Mouse (Mus musculus): ENCODE data around the gene Arap1. TPM values are rescaled to one million over a fixed set of nuclear protein-coding genes. Genes with fewer than 3 reads are reported as not detected.

Arap1 gene
- polyA plus RNA-seq, 1 experiment from 2014 or later: 88.7 TPM

DNA sequence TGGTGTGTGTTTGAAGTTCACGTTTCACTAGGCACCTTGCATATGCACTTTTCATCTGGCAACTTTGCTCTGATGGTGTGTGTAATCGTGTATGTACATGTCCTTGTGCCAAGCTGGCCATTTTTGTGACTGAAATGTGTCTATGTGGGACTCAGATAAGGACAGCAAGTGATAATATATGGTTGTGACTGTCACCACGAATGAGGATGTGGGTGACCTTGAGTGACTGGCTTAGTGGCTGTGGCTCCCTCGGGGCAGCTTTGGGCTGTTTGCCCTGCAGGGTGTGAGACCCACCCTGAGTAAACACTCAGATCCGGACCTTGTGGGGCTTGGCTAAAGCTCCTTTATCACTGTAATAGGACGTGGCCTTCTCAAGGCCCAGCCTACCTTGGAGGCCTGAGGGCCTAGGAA lies 31.3 kb upstream of the Arap1 start:
- WGBS: 37% methylated on average over 6 of the region's 6 CpGs
- Histone ChIP-seq H3K4me3 (replicated peaks) (no peak overlapping the region), H3K4me2 (no peak overlapping the region), H3K9me3 (no peaks in the 10 kb centered on the region), H3K9ac (no peak overlapping the region), H3K36me3 (no peaks in the 10 kb centered on the region), H3K27ac (peak overlapping the region; percentile 57; the same call in 1 of the 2 replicates), H3K4me1 (peaks cover 13% of the 10 kb centered on the region), H3K27me3 (replicated peaks) (no peaks in the 10 kb centered on the region)
- peak; percentile 67 for ATAC-seq (ENCODE audit: insufficient read depth, low FRiP score, low read depth)

GRCm38 (mm10) chr7:101317014-101317413 lies 30.9 kb upstream of the Arap1 start, which contains the start of gene Stard10:
Gene Stard10 (plus strand): TSS chr7:101317086.
- H3K27me3 ChIP-seq (replicated peaks): no peaks in the 10 kb centered on the region
- H3K36me3 ChIP-seq: no peaks in the 10 kb centered on the region
- no peak for ATAC-seq (ENCODE audit: insufficient read depth, low FRiP score, low read depth)
- H3K4me2 ChIP-seq: no peak within 1 kb of the TSS
- H3K9me3 ChIP-seq: no peaks in the 10 kb centered on the region
- no peak within 1 kb of the TSS for H3K4me3 ChIP-seq (replicated peaks)
- 61% methylated on average over 3 of the region's 3 CpGs for WGBS
- H3K4me1 ChIP-seq: peaks cover 13% of the 10 kb centered on the region
- no peak within 1 kb of the TSS for H3K9ac ChIP-seq
- H3K27ac ChIP-seq: peak within 1 kb of the TSS; percentile 57; the same call in 1 of the 2 replicates

- WGBS: 69% methylated on average over 4 of the region's 4 CpGs
- Histone ChIP-seq H3K4me2 (no peak overlapping the region), H3K4me3 (replicated peaks) (no peak overlapping the region), H3K27ac (peak overlapping the region; percentile 31; the same call in 1 of the 2 replicates), H3K36me3 (no peaks in the 10 kb centered on the region), H3K9me3 (no peaks in the 10 kb centered on the region), H3K27me3 (replicated peaks) (no peaks in the 10 kb centered on the region), H3K9ac (no peak overlapping the region), H3K4me1 (peaks cover 19% of the 10 kb centered on the region)
- no peak for ATAC-seq (ENCODE audit: insufficient read depth, low FRiP score, low read depth)
Measured at GRCm38 (mm10) chr7:101318848-101319247, 29.0 kb upstream of the Arap1 start.

- H3K4me1 ChIP-seq: peaks cover 26% of the 10 kb centered on the region
- peak overlapping the region; percentile 94; the same call in 1 of the 2 replicates for H3K4me2 ChIP-seq
- ATAC-seq (ENCODE audit: insufficient read depth, low FRiP score, low read depth): no peak
- H3K27me3 ChIP-seq (replicated peaks): no peaks in the 10 kb centered on the region
- H3K9me3 ChIP-seq: no peaks in the 10 kb centered on the region
- peak overlapping the region; percentile 95; the same call in 1 of the 2 replicates for H3K27ac ChIP-seq
- H3K9ac ChIP-seq: no peak overlapping the region
- 66% methylated on average over 1 of the region's 1 CpGs for WGBS
- H3K4me3 ChIP-seq (replicated peaks): no peak overlapping the region
- no peaks in the 10 kb centered on the region for H3K36me3 ChIP-seq
Measured at GRCm38 (mm10) chr7:101319796-101320195, 28.1 kb upstream of the Arap1 start.

- no peaks in the 10 kb centered on the region for H3K9me3 ChIP-seq
- H3K27me3 ChIP-seq (replicated peaks): no peaks in the 10 kb centered on the region
- peak; percentile 60 for ATAC-seq (ENCODE audit: insufficient read depth, low FRiP score, low read depth)
- peak overlapping the region; percentile 94 for H3K4me2 ChIP-seq
- H3K36me3 ChIP-seq: no peaks in the 10 kb centered on the region
- peaks cover 29% of the 10 kb centered on the region for H3K4me1 ChIP-seq
- H3K4me3 ChIP-seq (replicated peaks): peak overlapping the region; percentile 80
- WGBS: 7% methylated on average over 20 of the region's 37 CpGs
- H3K27ac ChIP-seq: peak overlapping the region; percentile 95
- H3K9ac ChIP-seq: peak overlapping the region; percentile 74
Measured at GRCm38 (mm10) chr7:101320399-101321217, 27.3 kb upstream of the Arap1 start.

DNA sequence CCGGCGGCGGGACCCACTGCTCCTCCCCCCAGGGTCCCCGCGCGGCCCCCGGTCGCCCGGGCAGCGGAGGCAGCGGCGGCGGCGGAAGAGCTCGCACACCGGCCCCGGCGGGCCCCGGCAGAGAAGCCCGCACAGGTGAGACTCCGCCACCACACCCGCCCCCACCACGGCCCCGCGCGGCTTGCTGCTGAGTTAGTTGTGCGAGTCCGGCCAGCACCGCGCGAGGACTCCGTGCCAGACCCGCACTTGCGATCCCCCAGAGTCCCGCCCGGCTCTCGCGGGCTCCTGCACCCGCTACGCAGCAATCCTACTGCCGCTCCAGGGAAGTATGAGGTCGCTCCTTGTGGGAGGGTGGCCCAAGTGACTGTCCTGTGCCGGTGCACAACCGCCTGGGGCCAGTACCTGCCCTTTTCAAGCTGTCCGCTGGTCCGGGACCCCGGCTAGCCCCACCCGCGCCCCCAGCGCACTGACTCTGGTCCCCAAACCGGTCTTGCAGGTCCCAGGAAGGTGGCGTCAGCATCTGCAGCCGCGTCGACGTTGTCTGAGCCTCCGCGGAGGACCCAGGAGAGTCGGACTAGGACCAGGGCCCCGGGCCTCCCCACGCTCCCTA lies 26.5 kb upstream of the Arap1 start:
- no peaks in the 10 kb centered on the region for H3K9me3 ChIP-seq
- H3K4me3 ChIP-seq (replicated peaks): peak overlapping the region; percentile 80
- under 1% methylated on average over 58 of the region's 61 CpGs for WGBS
- peak overlapping the region; percentile 74 for H3K9ac ChIP-seq
- H3K27ac ChIP-seq: peak overlapping the region; percentile 95
- ATAC-seq (ENCODE audit: insufficient read depth, low FRiP score, low read depth): peak; percentile 44
- no peaks in the 10 kb centered on the region for H3K36me3 ChIP-seq
- H3K4me2 ChIP-seq: peak overlapping the region; percentile 94
- peaks cover 29% of the 10 kb centered on the region for H3K4me1 ChIP-seq
- no peaks in the 10 kb centered on the region for H3K27me3 ChIP-seq (replicated peaks)

DNA sequence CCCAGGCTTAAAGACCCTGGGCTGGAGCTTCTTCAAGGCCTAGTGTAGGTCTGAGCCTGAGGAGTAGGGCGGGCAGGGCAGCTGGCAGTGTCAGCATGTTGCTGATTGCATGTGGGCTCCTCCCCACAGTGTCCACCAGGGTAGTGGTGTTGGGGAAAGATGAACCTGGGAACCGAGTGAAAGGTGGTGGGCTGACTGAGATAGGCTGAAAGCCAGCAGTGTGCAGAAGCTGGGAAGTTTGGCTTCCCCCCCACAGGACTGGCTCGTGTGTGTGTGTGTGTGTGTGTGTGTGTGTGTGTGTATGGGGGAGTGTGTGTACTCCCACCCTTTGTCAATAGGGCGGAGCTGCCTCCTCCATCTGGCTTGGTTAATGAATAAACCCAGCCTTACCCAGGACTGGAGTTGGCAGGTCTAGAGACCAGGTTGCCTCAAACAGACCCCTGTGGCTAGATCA lies 24.7 kb upstream of the Arap1 start:
- peak overlapping the region; percentile 94 for H3K4me2 ChIP-seq
- H3K9me3 ChIP-seq: no peaks in the 10 kb centered on the region
- no peaks in the 10 kb centered on the region for H3K36me3 ChIP-seq
- peak overlapping the region; percentile 95 for H3K27ac ChIP-seq
- H3K4me1 ChIP-seq: peaks cover 33% of the 10 kb centered on the region
- H3K9ac ChIP-seq: no peak overlapping the region
- 52% methylated on average over 4 of the region's 4 CpGs for WGBS
- H3K27me3 ChIP-seq (replicated peaks): no peaks in the 10 kb centered on the region
- peak overlapping the region; percentile 80 for H3K4me3 ChIP-seq (replicated peaks)
- ATAC-seq (ENCODE audit: insufficient read depth, low FRiP score, low read depth): peak; percentile 77

DNA sequence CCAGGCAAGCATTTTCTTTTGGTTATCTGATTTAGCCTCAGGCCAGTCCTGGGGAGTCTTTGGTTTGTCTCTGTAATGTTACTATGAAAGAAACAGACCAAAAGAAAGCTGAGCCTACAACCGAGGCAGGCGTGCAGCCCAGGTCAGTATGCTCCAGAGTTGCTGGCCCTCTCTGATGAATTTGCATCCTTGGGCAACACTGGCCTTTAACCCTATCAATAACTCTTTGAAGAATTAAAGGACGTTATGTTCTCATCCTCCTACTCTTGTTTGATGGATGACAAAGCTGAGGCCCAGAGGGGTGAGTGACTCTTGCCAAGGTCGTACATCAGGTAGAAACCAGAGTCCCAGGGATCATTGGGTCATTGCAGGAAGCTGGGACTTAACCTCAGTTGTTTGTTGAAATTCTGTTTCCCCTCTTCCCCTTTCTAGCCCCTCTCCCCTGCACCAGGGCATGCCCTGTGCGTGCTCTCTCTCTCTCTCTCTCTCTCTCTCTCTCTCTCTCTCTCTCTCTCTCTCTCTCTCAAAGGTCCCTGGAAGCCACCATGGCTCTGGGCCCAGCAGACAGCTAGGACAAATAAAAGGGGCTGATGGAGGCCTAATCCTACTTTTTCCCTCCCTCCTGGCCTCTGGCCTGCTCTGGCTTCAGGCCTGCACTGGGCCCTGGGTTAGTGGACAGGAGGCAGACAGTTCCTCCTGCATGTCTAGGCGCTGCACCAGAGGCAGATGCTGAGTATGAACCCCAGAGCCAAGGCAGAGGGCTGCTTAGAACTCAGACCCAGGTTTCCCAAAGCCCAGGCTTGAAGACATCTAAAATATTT lies 23.5 kb upstream of the Arap1 start:
- Histone ChIP-seq H3K9ac (no peak overlapping the region), H3K4me3 (replicated peaks) (peak overlapping the region; percentile 80; the same call in 1 of the 2 replicates), H3K4me1 (peaks cover 42% of the 10 kb centered on the region), H3K9me3 (no peaks in the 10 kb centered on the region), H3K36me3 (0 out of 2 replicates have a peak, but pooled peaks cover 4% of the 10 kb centered on the region), H3K27me3 (replicated peaks) (no peaks in the 10 kb centered on the region), H3K27ac (peak overlapping the region; percentile 61; the same call in 1 of the 2 replicates), H3K4me2 (peak overlapping the region; percentile 94)
- WGBS: 42% methylated on average over 6 of the region's 6 CpGs
- no peak for ATAC-seq (ENCODE audit: insufficient read depth, low FRiP score, low read depth)

GRCm38 (mm10) chr7:101326006-101326405 lies 21.9 kb upstream of the Arap1 start:
- Histone ChIP-seq H3K9me3 (no peaks in the 10 kb centered on the region), H3K36me3 (0 out of 2 replicates have a peak, but pooled peaks cover 4% of the 10 kb centered on the region), H3K27ac (no peak overlapping the region), H3K9ac (no peak overlapping the region), H3K4me3 (replicated peaks) (no peak overlapping the region), H3K27me3 (replicated peaks) (no peaks in the 10 kb centered on the region), H3K4me2 (0 out of 2 replicates have a peak overlapping the region, but pooled peaks have one; percentile 2), H3K4me1 (peaks cover 44% of the 10 kb centered on the region; the same call in 1 of the 2 replicates)
- no peak for ATAC-seq (ENCODE audit: insufficient read depth, low FRiP score, low read depth)
- 67% methylated on average over 5 of the region's 5 CpGs for WGBS

- H3K4me2 ChIP-seq: peak overlapping the region; percentile 13; the same call in 1 of the 2 replicates
- no peaks in the 10 kb centered on the region for H3K9me3 ChIP-seq
- H3K4me3 ChIP-seq (replicated peaks): no peak overlapping the region
- peaks cover 44% of the 10 kb centered on the region; the same call in 1 of the 2 replicates for H3K4me1 ChIP-seq
- ATAC-seq (ENCODE audit: insufficient read depth, low FRiP score, low read depth): no peak
- 60% methylated on average over 5 of the region's 5 CpGs for WGBS
- H3K27ac ChIP-seq: no peak overlapping the region
- H3K9ac ChIP-seq: no peak overlapping the region
- H3K36me3 ChIP-seq: 0 out of 2 replicates have a peak, but pooled peaks cover 4% of the 10 kb centered on the region
- no peaks in the 10 kb centered on the region for H3K27me3 ChIP-seq (replicated peaks)
Measured at GRCm38 (mm10) chr7:101327263-101327662, 20.6 kb upstream of the Arap1 start.

DNA sequence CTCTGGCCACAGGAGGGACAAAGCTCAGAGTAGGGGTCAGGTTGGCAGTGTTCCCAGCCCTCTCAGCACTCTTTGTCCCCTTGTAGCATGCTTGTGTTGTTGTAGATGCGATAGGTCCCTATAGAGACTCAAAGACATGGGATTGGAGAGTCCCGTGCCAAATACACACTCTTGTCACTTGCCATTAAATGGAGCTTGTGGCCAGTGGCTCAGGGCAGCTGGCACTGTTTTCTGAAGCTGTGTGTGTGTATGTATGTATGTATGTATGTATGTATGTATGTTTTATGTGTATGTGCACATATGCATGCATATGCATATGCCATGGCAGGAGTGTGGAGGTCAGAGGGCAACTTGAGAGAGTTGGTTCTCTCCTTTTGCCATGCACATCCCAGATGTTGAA lies 20.1 kb upstream of the Arap1 start:
- no peak for ATAC-seq (ENCODE audit: insufficient read depth, low FRiP score, low read depth)

More for the DNA sequence above, 20.1 kb upstream of the Arap1 start:
- Histone ChIP-seq H3K9ac (no peak overlapping the region), H3K4me3 (replicated peaks) (no peak overlapping the region), H3K36me3 (0 out of 2 replicates have a peak, but pooled peaks cover 4% of the 10 kb centered on the region), H3K4me2 (no peak overlapping the region), H3K4me1 (peaks cover 44% of the 10 kb centered on the region; the same call in 1 of the 2 replicates), H3K27me3 (replicated peaks) (no peaks in the 10 kb centered on the region), H3K9me3 (no peaks in the 10 kb centered on the region), H3K27ac (no peak overlapping the region)
- 86% methylated on average over 2 of the region's 2 CpGs for WGBS
